Mouse (Mus musculus): ENCODE data around the gene Ackr2. TPM values are rescaled to one million over a fixed set of nuclear protein-coding genes. Genes with fewer than 3 reads are reported as not detected.

Ackr2 gene
- polyA plus RNA-seq, 1 experiment from 2014 or later = 0.32 TPM

- ATAC-seq (ENCODE audit: insufficient number of reproducible peaks, insufficient read depth, low FRiP score, low read depth) = no peak
- no peaks in the 10 kb centered on the region for H3K4me1 ChIP-seq (ENCODE audit: control insufficient read depth, insufficient read depth, low read length)
- H3K36me3 ChIP-seq (ENCODE audit: control insufficient read depth, insufficient read depth, low read length) = no peaks in the 10 kb centered on the region
- no peak overlapping the region for H3K4me3 ChIP-seq (ENCODE audit: low read depth, low read length)
- no peaks in the 10 kb centered on the region for H3K27me3 ChIP-seq (ENCODE audit: control insufficient read depth, insufficient read depth, low read length)
- H3K9me3 ChIP-seq (ENCODE audit: control insufficient read depth, low read depth, low read length) = no peaks in the 10 kb centered on the region
- H3K9ac ChIP-seq (replicated peaks; ENCODE audit: low read depth, low read length) = no peak overlapping the region
- H3K4me2 ChIP-seq (replicated peaks; ENCODE audit: low read depth, low read length) = no peak overlapping the region
- no peak overlapping the region for H3K27ac ChIP-seq (ENCODE audit: low read length)
- 91% methylated on average over 10 of the region's 10 CpGs for WGBS
These were observed 16.9 kb downstream of the Ackr2 start for GRCm38 (mm10) chr9:121915056-121915455.

GRCm38 (mm10) chr9:121916102-121916501 lies 17.9 kb downstream of the Ackr2 start, which contains the start of gene Cyp8b1:
Gene Cyp8b1 (minus strand): TSS chr9:121916305.
- no peak for ATAC-seq (ENCODE audit: insufficient number of reproducible peaks, insufficient read depth, low FRiP score, low read depth)
- H3K9ac ChIP-seq (replicated peaks; ENCODE audit: low read depth, low read length) = no peak within 1 kb of the TSS
- H3K27ac ChIP-seq (ENCODE audit: low read length) = no peak within 1 kb of the TSS
- no peaks in the 10 kb centered on the region for H3K36me3 ChIP-seq (ENCODE audit: control insufficient read depth, insufficient read depth, low read length)
- no peak within 1 kb of the TSS for H3K4me2 ChIP-seq (replicated peaks; ENCODE audit: low read depth, low read length)
- H3K9me3 ChIP-seq (ENCODE audit: control insufficient read depth, low read depth, low read length) = no peaks in the 10 kb centered on the region
- WGBS = 63% methylated on average over 8 of the region's 8 CpGs
- no peaks in the 10 kb centered on the region for H3K4me1 ChIP-seq (ENCODE audit: control insufficient read depth, insufficient read depth, low read length)
- H3K27me3 ChIP-seq (ENCODE audit: control insufficient read depth, insufficient read depth, low read length) = no peaks in the 10 kb centered on the region
- H3K4me3 ChIP-seq (ENCODE audit: low read depth, low read length) = no peak within 1 kb of the TSS

DNA sequence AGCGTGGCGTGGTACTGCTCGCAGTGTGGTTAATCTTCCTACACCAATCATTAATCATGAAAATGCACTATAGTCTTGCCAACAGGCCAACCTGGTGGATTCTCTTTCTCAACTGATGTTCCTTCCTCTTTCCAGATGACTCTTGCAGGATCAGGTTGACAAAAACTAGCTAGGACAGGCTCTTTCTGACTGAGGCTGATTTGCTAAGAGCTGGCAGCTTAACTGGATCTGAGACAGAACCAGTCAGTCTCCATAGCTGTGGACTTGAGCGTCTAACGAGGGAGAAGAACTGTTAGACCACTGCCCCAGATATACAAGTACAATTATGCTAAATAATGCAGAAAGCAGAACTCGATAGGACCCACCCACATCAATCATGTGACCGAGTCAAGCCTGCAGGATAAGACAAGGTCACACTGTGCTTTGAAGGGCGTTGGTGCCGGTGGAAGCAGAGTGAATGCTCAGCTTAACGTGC lies 20.9 kb downstream of the Ackr2 start:
- no peaks in the 10 kb centered on the region for H3K36me3 ChIP-seq (ENCODE audit: control insufficient read depth, insufficient read depth, low read length)
- no peaks in the 10 kb centered on the region for H3K4me1 ChIP-seq (ENCODE audit: control insufficient read depth, insufficient read depth, low read length)
- whole genome bisulfite sequencing = 71% methylated on average over 10 of the region's 10 CpGs
- H3K27ac ChIP-seq (ENCODE audit: low read length) = no peak overlapping the region
- no peak for ATAC-seq (ENCODE audit: insufficient number of reproducible peaks, insufficient read depth, low FRiP score, low read depth)
- no peak overlapping the region for H3K9ac ChIP-seq (replicated peaks; ENCODE audit: low read depth, low read length)
- no peaks in the 10 kb centered on the region for H3K9me3 ChIP-seq (ENCODE audit: control insufficient read depth, low read depth, low read length)
- no peak overlapping the region for H3K4me3 ChIP-seq (ENCODE audit: low read depth, low read length)
- H3K27me3 ChIP-seq (ENCODE audit: control insufficient read depth, insufficient read depth, low read length) = no peaks in the 10 kb centered on the region
- no peak overlapping the region for H3K4me2 ChIP-seq (replicated peaks; ENCODE audit: low read depth, low read length)

GRCm38 (mm10) chr9:121923443-121923842 lies 25.3 kb downstream of the Ackr2 start:
- no peaks in the 10 kb centered on the region for H3K9me3 ChIP-seq (ENCODE audit: control insufficient read depth, low read depth, low read length)
- no peak overlapping the region for H3K9ac ChIP-seq (replicated peaks; ENCODE audit: low read depth, low read length)
- H3K27me3 ChIP-seq (ENCODE audit: control insufficient read depth, insufficient read depth, low read length) = no peaks in the 10 kb centered on the region
- no peaks in the 10 kb centered on the region for H3K4me1 ChIP-seq (ENCODE audit: control insufficient read depth, insufficient read depth, low read length)
- H3K4me2 ChIP-seq (replicated peaks; ENCODE audit: low read depth, low read length) = no peak overlapping the region
- H3K36me3 ChIP-seq (ENCODE audit: control insufficient read depth, insufficient read depth, low read length) = no peaks in the 10 kb centered on the region
- 80% methylated on average over 8 of the region's 8 CpGs for WGBS
- ATAC-seq (ENCODE audit: insufficient number of reproducible peaks, insufficient read depth, low FRiP score, low read depth) = no peak
- no peak overlapping the region for H3K27ac ChIP-seq (ENCODE audit: low read length)
- no peak overlapping the region for H3K4me3 ChIP-seq (ENCODE audit: low read depth, low read length)

GRCm38 (mm10) chr9:121923906-121924305 lies 25.8 kb downstream of the Ackr2 start:
- Histone ChIP-seq H3K9me3 (ENCODE audit: control insufficient read depth, low read depth, low read length) (no peaks in the 10 kb centered on the region), H3K9ac (replicated peaks; ENCODE audit: low read depth, low read length) (no peak overlapping the region), H3K4me2 (replicated peaks; ENCODE audit: low read depth, low read length) (no peak overlapping the region), H3K27me3 (ENCODE audit: control insufficient read depth, insufficient read depth, low read length) (no peaks in the 10 kb centered on the region), H3K4me3 (ENCODE audit: low read depth, low read length) (no peak overlapping the region), H3K36me3 (ENCODE audit: control insufficient read depth, insufficient read depth, low read length) (no peaks in the 10 kb centered on the region), H3K27ac (ENCODE audit: low read length) (no peak overlapping the region), H3K4me1 (ENCODE audit: control insufficient read depth, insufficient read depth, low read length) (no peaks in the 10 kb centered on the region)
- 72% methylated on average over 5 of the region's 5 CpGs for WGBS
- no peak for ATAC-seq (ENCODE audit: insufficient number of reproducible peaks, insufficient read depth, low FRiP score, low read depth)

DNA sequence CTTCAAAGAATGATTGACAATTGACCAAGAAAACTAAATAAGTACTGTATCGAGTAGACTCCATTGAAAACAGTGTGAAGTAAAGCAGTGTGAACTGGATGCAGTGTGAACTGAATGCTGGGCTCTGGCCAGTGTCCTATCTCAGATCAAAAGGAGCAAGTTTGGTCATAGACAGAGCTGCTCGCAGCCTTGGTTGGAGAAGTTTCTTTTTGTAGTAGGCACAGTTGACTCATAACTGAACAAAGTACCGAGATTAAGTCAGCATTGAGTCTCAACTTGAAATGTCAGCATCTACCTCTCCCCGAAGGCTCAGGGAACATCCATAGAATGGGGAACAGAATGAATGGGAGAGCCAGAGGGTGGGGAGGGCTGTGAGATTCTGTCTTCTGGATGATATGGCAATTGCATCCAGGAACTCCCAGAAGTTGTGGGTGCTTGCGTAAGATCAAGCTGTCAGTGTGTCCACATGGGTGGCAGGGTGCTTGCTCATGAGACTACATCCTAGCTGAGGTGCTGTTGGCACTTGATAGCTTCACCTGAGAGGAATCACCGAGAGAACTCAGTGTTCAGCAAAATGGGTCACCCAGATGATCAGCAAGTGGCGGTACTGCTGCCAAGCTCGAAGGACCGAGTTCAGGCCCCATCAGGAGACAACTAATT lies 26.9 kb downstream of the Ackr2 start:
- H3K9ac ChIP-seq (replicated peaks; ENCODE audit: low read depth, low read length) = no peak overlapping the region
- H3K4me3 ChIP-seq (ENCODE audit: low read depth, low read length) = no peak overlapping the region
- no peak overlapping the region for H3K4me2 ChIP-seq (replicated peaks; ENCODE audit: low read depth, low read length)
- H3K4me1 ChIP-seq (ENCODE audit: control insufficient read depth, insufficient read depth, low read length) = no peaks in the 10 kb centered on the region
- no peak overlapping the region for H3K27ac ChIP-seq (ENCODE audit: low read length)
- H3K9me3 ChIP-seq (ENCODE audit: control insufficient read depth, low read depth, low read length) = no peaks in the 10 kb centered on the region
- no peaks in the 10 kb centered on the region for H3K36me3 ChIP-seq (ENCODE audit: control insufficient read depth, insufficient read depth, low read length)
- ATAC-seq (ENCODE audit: insufficient number of reproducible peaks, insufficient read depth, low FRiP score, low read depth) = no peak
- WGBS = 87% methylated on average over 9 of the region's 9 CpGs
- H3K27me3 ChIP-seq (ENCODE audit: control insufficient read depth, insufficient read depth, low read length) = no peaks in the 10 kb centered on the region

GRCm38 (mm10) chr9:121925959-121926358 lies 27.8 kb downstream of the Ackr2 start:
- 66% methylated on average over 8 of the region's 8 CpGs for WGBS

GRCm38 (mm10) chr9:121926634-121927405 lies 28.7 kb downstream of the Ackr2 start:
- Histone ChIP-seq H3K4me1 (ENCODE audit: control insufficient read depth, insufficient read depth, low read length) (no peaks in the 10 kb centered on the region), H3K4me2 (replicated peaks; ENCODE audit: low read depth, low read length) (no peak overlapping the region), H3K27ac (ENCODE audit: low read length) (no peak overlapping the region), H3K27me3 (ENCODE audit: control insufficient read depth, insufficient read depth, low read length) (no peaks in the 10 kb centered on the region), H3K9ac (replicated peaks; ENCODE audit: low read depth, low read length) (no peak overlapping the region), H3K36me3 (ENCODE audit: control insufficient read depth, insufficient read depth, low read length) (no peaks in the 10 kb centered on the region), H3K9me3 (ENCODE audit: control insufficient read depth, low read depth, low read length) (no peaks in the 10 kb centered on the region), H3K4me3 (ENCODE audit: low read depth, low read length) (no peak overlapping the region)
- no peak for ATAC-seq (ENCODE audit: insufficient number of reproducible peaks, insufficient read depth, low FRiP score, low read depth)
- WGBS = 43% methylated on average over 11 of the region's 11 CpGs

More at GRCm38 (mm10) chr9:121925959-121926358, 27.8 kb downstream of the Ackr2 start:
- ATAC-seq (ENCODE audit: insufficient number of reproducible peaks, insufficient read depth, low FRiP score, low read depth) = no peak
- Histone ChIP-seq H3K4me3 (ENCODE audit: low read depth, low read length) (no peak overlapping the region), H3K9me3 (ENCODE audit: control insufficient read depth, low read depth, low read length) (no peaks in the 10 kb centered on the region), H3K27ac (ENCODE audit: low read length) (no peak overlapping the region), H3K4me2 (replicated peaks; ENCODE audit: low read depth, low read length) (no peak overlapping the region), H3K27me3 (ENCODE audit: control insufficient read depth, insufficient read depth, low read length) (no peaks in the 10 kb centered on the region), H3K9ac (replicated peaks; ENCODE audit: low read depth, low read length) (no peak overlapping the region), H3K36me3 (ENCODE audit: control insufficient read depth, insufficient read depth, low read length) (no peaks in the 10 kb centered on the region), H3K4me1 (ENCODE audit: control insufficient read depth, insufficient read depth, low read length) (no peaks in the 10 kb centered on the region)
